Mouse (Mus musculus): ENCODE data around the gene Gng2. TPM values are rescaled to one million over a fixed set of nuclear protein-coding genes. Genes with fewer than 3 reads are reported as not detected.
A peak's percentile ranks its signal among the peaks of the same experiment; 100 is the strongest.

Gene Gng2
- total and polyA plus RNA-seq, 3 experiments: 11.7 to 14.9 (median 13.0) TPM

DNA sequence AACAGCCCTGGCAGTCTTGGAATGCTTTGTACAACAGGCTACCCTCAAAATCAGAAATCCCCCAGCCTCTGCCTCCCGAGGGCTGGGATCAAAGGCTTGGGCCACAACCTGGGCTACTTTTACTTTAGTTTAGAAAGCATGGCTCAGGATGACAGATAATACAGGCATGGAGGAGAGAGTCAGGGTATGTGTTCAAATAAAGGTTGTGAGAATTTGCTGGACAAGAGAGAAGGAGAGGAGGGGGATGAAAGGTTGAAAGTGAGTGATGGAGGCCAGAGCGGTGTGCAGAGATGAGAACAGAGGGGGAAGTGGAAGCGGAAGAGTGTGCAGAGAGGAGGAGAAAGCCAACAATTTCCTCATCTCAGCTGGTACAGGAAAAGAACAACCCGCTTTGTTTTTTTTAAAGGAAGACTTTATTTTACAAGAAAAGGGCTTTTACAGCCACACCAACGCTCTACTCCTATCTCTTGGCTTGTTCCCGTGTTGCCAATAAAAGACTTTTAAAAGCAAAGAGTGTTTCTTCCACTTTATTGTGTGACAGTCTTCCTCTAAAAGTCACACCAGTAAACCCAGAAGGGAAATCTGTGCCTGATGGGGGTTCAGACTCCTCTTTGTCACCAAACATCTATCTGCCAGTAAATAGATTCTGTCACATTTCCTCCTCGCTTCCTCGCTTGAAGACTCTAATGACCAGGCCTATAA lies 8.6 kb upstream of the Gng2 start:
- TF ChIP-seq CTCF (IDR thresholded peaks at IDR 0.05) (no peak), POLR2A (IDR thresholded peaks at IDR 0.05; ENCODE audit: insufficient read depth, low read depth, low read length) (no peak), EP300 (IDR thresholded peaks at IDR 0.05; ENCODE audit: insufficient read depth, low read depth, low read length) (no peak)
- Histone ChIP-seq H3K4me3 (peak overlapping the region; percentile 30; the same call in 1 of the 2 replicates), H3K36me3 (ENCODE audit: control insufficient read depth, insufficient read depth, low read length) (no peaks in the 10 kb centered on the region), H3K4me1 (ENCODE audit: control insufficient read depth, insufficient read depth, low read length) (peaks cover 14% of the 10 kb centered on the region), H3K27ac (peak overlapping the region; percentile 48), H3K9ac (ENCODE audit: low read depth, low read length) (no peak overlapping the region), H3K79me2 (replicated peaks; ENCODE audit: control insufficient read depth, insufficient read depth, low read length) (no peaks in the 10 kb centered on the region), H3K27me3 (ENCODE audit: control insufficient read depth, insufficient read depth, low read length) (no peaks in the 10 kb centered on the region)
- 39% methylated on average over 8 of the region's 8 CpGs for WGBS
- DNase-seq: no peak
- intact Hi-C loops (cut with DNase I): no loop called here

DNA sequence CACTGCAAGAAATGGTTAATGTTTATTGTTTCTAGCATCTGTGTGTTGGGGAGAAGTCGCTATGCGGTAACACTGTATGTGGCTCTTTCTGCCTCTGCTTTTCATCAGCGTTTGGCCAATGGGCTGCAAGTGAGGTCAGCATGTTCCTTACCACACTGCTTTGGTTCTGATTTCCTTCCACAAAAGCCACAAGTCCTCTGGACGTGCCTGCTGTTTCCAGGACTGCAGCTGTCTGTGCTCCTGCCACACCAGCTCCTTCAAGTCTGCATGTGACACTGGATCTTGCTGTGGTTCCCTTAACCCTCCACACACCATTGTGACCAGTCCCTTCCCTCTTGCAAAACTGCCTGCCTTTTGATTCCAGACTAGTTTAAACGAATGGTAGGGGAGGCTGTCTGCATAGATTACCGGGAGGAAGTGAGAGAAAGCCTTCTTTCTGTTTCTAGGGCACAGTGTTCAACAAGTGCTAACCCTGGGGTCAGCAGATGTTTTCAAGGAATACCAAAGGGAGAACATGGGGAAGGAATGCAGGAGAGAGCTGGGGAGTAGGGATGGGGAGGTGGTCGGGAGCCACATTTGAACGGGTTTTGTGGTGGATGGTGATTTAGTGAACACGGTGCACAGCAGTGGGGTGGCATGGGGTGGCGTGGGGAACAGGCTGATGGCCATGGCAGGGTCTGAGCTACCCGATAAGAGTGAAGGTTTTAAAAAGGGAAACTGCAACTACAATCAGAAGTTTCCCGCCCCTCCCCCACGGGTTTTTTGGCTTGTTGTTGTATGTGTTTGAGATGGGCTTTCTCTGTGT lies 7.9 kb upstream of the Gng2 start:
- TF ChIP-seq EP300 (IDR thresholded peaks at IDR 0.05; ENCODE audit: insufficient read depth, low read depth, low read length) (0 out of 2 replicates have a peak, but pooled peaks have one; percentile 28), CTCF (IDR thresholded peaks at IDR 0.05) (no peak), POLR2A (IDR thresholded peaks at IDR 0.05; ENCODE audit: insufficient read depth, low read depth, low read length) (peak; percentile 68)
- Histone ChIP-seq H3K36me3 (ENCODE audit: control insufficient read depth, insufficient read depth, low read length) (no peaks in the 10 kb centered on the region), H3K27ac (peak overlapping the region; percentile 23), H3K9ac (ENCODE audit: low read depth, low read length) (no peak overlapping the region), H3K4me1 (ENCODE audit: control insufficient read depth, insufficient read depth, low read length) (peaks cover 14% of the 10 kb centered on the region), H3K79me2 (replicated peaks; ENCODE audit: control insufficient read depth, insufficient read depth, low read length) (no peaks in the 10 kb centered on the region), H3K4me3 (no peak overlapping the region), H3K27me3 (ENCODE audit: control insufficient read depth, insufficient read depth, low read length) (no peaks in the 10 kb centered on the region)
- DNase-seq: peak; percentile 56 to 75
- intact Hi-C loops (cut with DNase I): no loop called here
- WGBS: 17% methylated on average over 13 of the region's 13 CpGs

GRCm38 (mm10) chr14:19976421-19977270 lies 781 bp downstream of the Gng2 start:
- H3K36me3 ChIP-seq (ENCODE audit: control insufficient read depth, insufficient read depth, low read length): no peaks in the 10 kb centered on the region
- H3K9ac ChIP-seq (ENCODE audit: low read depth, low read length): peak overlapping the region; percentile 43
- peak overlapping the region; percentile 47; the same call in 1 of the 2 replicates for H3K27ac ChIP-seq
- H3K4me3 ChIP-seq: peak overlapping the region; percentile 49
- intact Hi-C loops (cut with DNase I): loop anchor here (2.0 to 5.0 kb wide), 2 partner anchors 118 to 269 kb away; no protein-coding TSS in a partner anchor
- TF ChIP-seq EP300 (IDR thresholded peaks at IDR 0.05; ENCODE audit: insufficient read depth, low read depth, low read length) (no peak), POLR2A (IDR thresholded peaks at IDR 0.05; ENCODE audit: insufficient read depth, low read depth, low read length) (peak; percentile 63), CTCF (IDR thresholded peaks at IDR 0.05) (peak; percentile 62)
- H3K4me1 ChIP-seq (ENCODE audit: control insufficient read depth, insufficient read depth, low read length): peaks cover 4% of the 10 kb centered on the region; the same call in 1 of the 2 replicates
- H3K27me3 ChIP-seq (ENCODE audit: control insufficient read depth, insufficient read depth, low read length): no peaks in the 10 kb centered on the region
- DNase-seq: peak; percentile 68 to 79
- H3K79me2 ChIP-seq (replicated peaks; ENCODE audit: control insufficient read depth, insufficient read depth, low read length): no peaks in the 10 kb centered on the region
- WGBS: 3% methylated on average over 24 of the region's 24 CpGs

GRCm38 (mm10) chr14:19974978-19975493 lies 2.4 kb downstream of the Gng2 start:
- H3K79me2 ChIP-seq (replicated peaks; ENCODE audit: control insufficient read depth, insufficient read depth, low read length): no peaks in the 10 kb centered on the region
- H3K36me3 ChIP-seq (ENCODE audit: control insufficient read depth, insufficient read depth, low read length): no peaks in the 10 kb centered on the region
- no peak for TF ChIP-seq CTCF (IDR thresholded peaks at IDR 0.05)
- no peak for TF ChIP-seq EP300 (IDR thresholded peaks at IDR 0.05; ENCODE audit: insufficient read depth, low read depth, low read length)
- TF ChIP-seq POLR2A (IDR thresholded peaks at IDR 0.05; ENCODE audit: insufficient read depth, low read depth, low read length): no peak
- DNase-seq: peak in 1 of 2 experiments; percentile 20
- 0 out of 2 replicates have a peak overlapping the region, but pooled peaks have one; percentile 13 for H3K4me3 ChIP-seq
- H3K27me3 ChIP-seq (ENCODE audit: control insufficient read depth, insufficient read depth, low read length): no peaks in the 10 kb centered on the region
- no peak overlapping the region for H3K9ac ChIP-seq (ENCODE audit: low read depth, low read length)
- no peak overlapping the region for H3K27ac ChIP-seq
- intact Hi-C loops (cut with DNase I): loop anchor here (5.0 kb wide), 1 partner anchor 268 kb away; no protein-coding TSS in a partner anchor
- H3K4me1 ChIP-seq (ENCODE audit: control insufficient read depth, insufficient read depth, low read length): peaks cover 4% of the 10 kb centered on the region; the same call in 1 of the 2 replicates
- 46% methylated on average over 11 of the region's 11 CpGs for WGBS

- 51% methylated on average over 5 of the region's 5 CpGs for WGBS
- no peak for DNase-seq
- no peaks in the 10 kb centered on the region for H3K79me2 ChIP-seq (replicated peaks; ENCODE audit: control insufficient read depth, insufficient read depth, low read length)
- H3K27me3 ChIP-seq (ENCODE audit: control insufficient read depth, insufficient read depth, low read length): no peaks in the 10 kb centered on the region
- no peak overlapping the region for H3K9ac ChIP-seq (ENCODE audit: low read depth, low read length)
- H3K4me3 ChIP-seq: no peak overlapping the region
- intact Hi-C loops (cut with DNase I): no loop called here
- TF ChIP-seq EP300 (IDR thresholded peaks at IDR 0.05; ENCODE audit: insufficient read depth, low read depth, low read length) (no peak), POLR2A (IDR thresholded peaks at IDR 0.05; ENCODE audit: insufficient read depth, low read depth, low read length) (no peak), CTCF (IDR thresholded peaks at IDR 0.05) (no peak)
- peaks cover 4% of the 10 kb centered on the region; the same call in 1 of the 2 replicates for H3K4me1 ChIP-seq (ENCODE audit: control insufficient read depth, insufficient read depth, low read length)
- H3K27ac ChIP-seq: no peak overlapping the region
- no peaks in the 10 kb centered on the region for H3K36me3 ChIP-seq (ENCODE audit: control insufficient read depth, insufficient read depth, low read length)
Observed at GRCm38 (mm10) chr14:19974429-19974828, 3.0 kb downstream of the Gng2 start.
